Mouse (Mus musculus) erythroblast, adult 5-6 weeks (primary cell): ENCODE measurements around the gene 9130213A22Rik. TPM values are rescaled to one million over a fixed set of nuclear protein-coding genes. Genes with fewer than 3 reads are reported as not detected.
A peak's percentile ranks its signal among the peaks of the same experiment; 100 is the strongest.

Source experiments
- ATAC-seq: replicated peaks from 2 replicates; pipeline ENCODE4 v1.8.0; 2016; ENCODE audit warnings: moderate number of reproducible peaks, mild to moderate bottlenecking, moderate TSS enrichment, inconsistent platforms; ENCODE audit not compliant: poor library complexity, low FRiP score, severe bottlenecking
- total RNA-seq, 2 experiments: library from RNA; stranded (forward) in 1 of 2; stranded (reverse) in 1 of 2; fragments of 150-400 nt in 1 of 2; fragments of 200-764, 138-1000 nt in 1 of 2; gene quantifications; 2 replicates each; pipeline versions ENCODE4 v1.2.3 to v1.2.4; 2015 to 2017; ENCODE audit warnings: low replicate concordance in 2 of 2

The 9130213A22Rik gene
- total RNA-seq, 2 experiments from 2014 or later: not detected

DNA sequence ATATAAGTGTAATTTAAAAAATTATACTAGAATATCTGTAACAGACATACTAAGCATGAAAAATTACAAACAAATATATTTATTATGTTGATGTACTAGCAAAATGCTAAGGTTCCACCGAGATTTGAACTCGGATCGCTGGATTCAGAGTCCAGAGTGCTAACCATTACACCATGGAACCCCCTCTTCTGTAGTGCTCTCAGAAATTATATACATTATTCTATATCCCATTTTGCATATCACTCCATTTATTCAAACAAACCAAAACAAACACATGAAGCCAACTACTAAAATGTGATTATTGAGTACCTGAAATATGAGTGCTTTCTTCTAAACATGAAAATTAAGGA is 2.1 kb upstream of the 9130213A22Rik start:
- ATAC-seq: 0 out of 2 replicates have a peak, but pooled peaks have one; percentile 14

DNA sequence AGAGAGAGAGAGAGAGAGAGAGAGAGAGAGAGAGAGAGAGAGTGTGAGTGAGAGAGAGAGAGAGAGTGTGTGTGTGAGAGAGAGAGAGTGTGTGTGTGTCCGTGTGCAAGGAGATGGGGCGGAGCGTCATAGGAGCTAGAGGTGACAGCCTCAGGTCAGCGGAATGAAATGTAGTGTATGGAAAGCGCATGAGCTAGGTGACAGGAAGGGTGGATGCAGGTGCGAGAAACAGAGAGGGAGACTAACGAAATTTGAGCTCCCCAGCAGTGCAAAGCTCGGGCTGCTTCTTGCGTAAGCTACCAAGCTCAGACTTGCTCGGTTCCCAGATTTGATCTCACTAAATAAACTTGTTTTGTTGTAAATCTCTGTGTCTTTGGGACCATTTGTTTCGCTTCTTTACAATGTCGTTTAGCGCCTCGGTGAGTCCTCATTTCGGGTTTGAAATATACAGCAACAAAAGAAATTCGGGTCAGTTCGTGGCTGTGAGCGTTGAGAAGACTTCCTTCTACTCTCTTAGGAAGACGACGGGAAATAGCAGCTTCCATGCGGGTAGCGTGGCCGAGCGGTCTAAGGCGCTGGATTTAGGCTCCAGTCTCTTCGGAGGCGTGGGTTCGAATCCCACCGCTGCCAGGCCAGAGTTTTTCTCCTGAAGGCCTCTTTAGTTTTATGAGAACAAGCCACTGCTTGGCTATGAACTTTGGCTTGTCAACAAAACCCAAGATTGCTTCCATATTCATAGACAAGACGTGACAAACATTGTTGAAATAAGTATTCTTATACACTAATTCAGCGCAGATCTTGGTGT is 1.5 kb upstream of the 9130213A22Rik start:
- ATAC-seq: peak; percentile 38

DNA sequence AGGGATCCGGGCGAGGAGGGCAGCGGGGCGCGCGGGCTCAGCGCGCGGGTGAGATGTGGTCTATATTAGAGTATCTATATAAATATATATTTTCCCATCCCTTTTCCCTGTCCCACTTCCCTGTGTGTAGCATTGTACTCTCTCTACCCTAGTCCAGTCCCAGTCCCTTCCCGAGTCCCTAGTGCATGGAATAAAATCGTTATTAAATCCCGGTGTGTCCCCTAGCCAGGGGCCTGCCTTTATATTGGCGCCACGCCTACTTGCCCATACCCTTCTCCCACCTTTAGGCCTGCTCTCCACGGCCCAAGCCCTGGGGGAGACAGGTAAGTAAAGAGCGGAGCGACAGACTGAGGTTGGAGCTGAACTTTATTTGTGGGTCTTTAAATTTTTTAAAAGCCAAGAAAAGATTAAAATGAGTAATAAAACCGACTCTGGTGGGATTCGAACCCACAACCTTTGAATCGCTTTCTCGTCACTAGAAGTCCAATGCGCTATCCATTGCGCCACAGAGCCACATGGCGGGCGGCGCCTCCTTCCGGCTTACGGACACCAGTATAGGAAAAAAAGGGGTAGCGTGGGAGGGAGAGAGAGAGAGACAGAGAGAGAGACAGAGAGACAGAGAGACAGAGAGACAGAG is 785 bp upstream of the 9130213A22Rik start:
- peak; percentile 50; the same call in 1 of the 2 replicates for ATAC-seq

DNA sequence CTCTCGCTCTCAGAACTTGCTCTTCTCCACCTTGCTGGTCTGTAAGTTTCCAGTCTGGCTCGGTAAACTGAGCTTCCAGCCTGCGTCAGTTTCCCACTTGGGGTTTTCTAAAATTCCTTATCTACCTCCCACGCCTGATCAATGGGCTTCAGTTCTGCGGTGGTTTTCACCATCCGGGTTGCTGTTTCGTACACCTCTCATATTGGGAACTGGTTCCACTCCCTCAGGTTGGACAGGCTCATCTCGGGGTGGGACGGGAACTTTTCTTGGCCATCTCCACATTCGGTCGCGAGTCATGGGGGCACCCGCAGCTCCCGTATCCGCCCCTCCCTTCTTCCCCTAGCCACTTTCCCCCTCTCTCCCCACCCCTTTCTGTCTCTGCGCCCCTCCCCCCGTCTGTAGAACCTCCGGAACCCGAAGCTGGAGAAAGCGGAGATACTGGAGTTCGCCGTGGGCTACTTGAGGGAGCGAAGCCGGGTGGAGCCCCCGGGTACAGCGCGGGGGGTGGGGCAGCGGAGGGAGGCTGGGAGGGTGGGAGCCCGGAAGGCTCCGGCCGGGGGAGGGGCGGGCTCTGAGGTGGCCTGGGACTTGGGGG is 551 bp downstream of the 9130213A22Rik start:
- no peak for ATAC-seq

DNA sequence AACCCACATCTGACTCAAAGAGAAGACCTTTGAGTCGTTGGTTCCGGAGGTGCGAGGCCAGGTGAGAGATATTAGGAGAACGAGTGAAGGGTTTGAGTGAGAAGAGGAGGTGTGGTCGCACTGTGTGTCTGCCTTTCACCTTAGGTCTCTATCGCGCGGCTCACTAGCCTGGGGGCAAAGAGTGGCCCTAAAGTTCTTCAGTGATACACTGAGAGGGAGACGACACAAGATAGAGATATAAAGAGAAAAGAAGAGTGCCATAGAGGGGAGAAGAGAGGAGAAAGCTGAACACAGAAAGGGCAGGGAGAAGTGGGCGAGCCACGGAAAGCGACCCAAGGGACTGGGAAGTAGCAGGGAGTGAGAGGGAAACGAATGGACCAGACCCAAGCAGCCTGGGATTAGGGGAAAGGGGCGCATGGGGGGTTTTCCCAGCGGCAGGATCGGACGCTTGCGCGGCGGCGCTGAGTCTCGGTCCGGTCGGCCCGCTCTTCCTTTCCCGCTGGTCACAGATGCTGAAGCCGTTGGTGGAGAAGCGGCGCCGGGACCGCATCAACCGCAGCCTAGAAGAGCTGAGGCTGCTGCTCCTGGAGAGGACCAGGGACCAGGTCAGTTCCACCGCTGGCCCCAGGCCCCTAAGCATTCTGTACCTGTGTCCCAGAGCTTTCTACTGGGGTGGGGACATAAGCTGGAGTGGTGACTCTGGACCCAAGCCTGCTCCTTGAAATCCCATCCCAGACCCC is 1.2 kb downstream of the 9130213A22Rik start:
- no peak for ATAC-seq

DNA sequence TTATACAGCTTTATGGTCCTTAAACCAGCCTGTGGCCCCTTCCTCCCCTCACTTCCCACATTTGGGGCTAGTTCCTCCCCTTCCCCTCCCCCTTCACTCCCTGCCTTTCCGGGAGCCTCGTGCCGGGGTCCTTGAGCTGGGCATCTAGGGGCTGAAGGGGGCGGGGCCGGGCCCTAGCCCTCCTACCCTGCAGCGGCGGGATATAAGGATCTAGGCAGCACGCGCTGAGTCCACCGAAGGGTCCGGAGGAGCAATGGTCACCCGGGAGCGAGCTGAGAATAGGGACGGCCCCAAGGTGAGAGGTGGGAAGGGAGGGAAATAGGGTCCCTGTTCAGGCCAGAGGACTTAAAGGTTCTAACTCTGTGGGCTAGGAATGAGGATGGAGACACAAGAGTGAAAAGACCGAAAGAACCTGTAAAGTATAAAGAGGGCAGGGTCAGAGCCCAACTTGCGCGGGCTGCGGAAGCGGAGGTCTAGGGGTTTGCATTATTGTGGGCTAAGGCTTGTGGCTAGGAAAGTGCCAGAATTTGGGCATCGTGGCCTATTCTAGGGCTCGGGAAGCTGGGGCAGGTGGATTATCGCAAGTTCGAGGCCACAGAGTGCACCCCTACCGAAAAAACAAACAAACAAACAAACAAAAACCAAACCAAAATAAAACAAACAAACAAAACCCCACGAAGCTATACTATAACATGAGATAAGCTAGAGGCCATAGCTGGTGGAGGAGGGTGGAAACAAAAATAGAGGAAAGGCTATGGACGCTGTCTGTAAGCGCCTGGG is 2.0 kb downstream of the 9130213A22Rik start, which contains the start of gene Hes7:
Gene Hes7, plus strand, starts transcription at position 184 of the 780 bp plus-strand sequence.
- no peak for ATAC-seq

DNA sequence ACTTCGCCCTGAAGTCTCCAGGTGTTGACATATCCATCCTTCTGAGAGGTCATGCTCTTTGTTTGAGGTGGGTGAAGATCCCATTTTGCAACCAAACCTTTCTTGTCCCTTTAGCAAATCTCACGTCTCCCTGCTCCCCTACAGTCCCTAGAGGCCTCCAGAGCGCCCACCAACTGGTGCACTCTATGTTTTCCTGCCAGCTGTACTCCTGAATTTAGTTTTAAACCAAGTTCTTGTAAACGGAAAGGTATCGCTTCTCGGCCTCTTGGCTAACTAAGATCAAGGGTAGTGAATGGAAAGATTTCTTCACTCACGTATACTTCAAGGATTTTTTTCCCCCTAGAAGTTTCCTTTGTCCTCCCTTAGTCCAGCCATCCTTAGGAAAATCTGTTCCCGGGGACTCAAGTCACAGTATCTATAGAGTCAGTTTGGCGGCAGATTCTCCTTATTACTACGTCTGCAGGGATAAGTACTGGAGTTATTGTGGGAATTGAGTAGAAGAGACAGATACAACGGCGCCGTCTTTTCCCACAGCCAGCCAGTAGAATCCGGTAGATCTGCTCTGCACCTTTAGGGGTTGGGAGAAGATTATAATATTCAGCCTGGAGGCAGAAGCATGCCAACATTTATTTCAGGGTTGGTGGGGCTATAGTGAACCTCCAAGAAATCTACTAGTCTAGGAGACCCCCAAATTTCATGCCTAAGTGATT is 2.8 kb downstream of the 9130213A22Rik start:
- ATAC-seq: no peak

DNA sequence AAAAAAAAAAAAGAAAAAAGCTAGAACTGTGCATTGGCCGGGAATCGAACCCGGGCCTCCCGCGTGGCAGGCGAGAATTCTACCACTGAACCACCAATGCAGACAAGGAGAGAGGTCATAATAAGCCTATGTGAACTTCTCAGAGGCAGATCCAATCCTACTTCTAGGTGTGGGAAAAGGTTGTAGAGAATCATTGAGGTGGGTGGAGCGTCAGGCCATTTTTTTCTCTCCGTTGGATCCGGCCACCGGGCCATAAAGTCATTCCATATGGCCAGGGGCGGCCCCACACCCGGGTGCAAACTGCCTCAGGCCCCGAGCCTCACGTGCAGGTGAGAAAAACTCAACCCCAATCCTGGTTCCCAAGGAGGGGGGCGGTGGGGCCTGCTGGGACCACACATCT is 3.6 kb downstream of the 9130213A22Rik start:
- peak; percentile 36 for ATAC-seq

DNA sequence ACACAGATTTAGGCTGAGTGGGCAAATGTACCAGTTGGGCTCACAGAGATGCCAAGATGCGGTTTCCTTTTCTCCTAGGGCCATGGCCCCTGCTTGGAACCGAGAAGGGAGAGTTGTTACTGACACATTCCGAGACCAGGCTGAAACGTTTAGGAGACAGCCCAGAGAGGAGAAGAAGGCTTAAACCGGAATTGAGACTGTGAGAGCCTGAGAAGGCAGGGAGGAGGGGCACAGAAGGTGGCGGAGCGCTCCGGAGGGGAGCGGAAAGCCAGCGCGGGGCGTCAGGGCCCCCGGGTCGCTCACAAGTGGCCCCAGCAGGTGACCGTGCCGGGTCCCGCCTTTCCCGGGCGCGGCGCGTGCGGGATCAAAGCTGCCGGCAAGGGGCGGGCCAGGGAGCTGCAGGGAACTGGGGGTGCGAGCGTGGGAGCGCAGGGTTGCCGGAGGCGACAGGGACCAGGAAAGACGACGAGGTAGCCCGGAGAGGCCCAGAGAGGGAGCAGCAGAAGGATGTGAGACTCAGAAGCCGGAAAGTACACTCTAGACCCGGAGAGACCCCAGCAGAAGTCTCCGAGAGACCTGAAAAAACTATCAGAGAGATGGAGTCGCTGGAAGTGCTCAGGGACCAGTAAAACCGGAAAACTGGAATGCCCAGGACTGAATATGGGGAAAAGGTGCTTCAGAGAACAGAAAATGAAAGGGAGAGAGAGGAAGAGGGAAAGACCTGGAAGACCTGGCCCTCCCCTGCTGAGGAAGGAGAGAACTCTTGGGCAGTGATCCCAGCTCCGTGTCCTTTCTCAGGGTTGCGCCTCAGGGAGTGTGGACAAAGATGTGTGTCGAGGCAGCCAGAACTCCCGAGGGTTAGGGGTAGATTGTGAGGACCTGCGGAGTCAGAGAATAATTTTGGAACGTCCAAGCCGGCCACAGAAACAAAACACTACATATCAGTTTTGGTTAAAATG is 4.4 kb downstream of the 9130213A22Rik start:
- peak; percentile 41 for ATAC-seq

DNA sequence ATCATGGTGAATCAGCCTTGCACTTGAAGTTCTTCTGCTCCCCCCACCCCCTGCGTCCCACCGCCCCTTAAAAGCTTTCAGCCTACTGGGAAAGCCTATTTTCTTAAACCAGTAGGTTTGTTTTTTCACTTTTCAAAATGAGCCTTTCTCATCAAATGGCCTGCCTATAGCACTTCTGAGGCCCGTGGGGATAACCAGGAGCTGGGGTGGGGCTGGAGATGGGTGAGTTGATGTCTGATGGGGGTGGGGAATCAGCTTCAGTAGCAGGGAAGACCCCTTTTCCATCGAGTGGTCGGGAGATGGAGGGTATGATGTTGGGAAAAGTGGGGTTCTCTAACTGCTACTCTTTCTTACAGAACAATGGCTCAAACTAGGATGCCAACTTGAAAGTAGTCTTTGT is 5.5 kb downstream of the 9130213A22Rik start:
- no peak for ATAC-seq

DNA sequence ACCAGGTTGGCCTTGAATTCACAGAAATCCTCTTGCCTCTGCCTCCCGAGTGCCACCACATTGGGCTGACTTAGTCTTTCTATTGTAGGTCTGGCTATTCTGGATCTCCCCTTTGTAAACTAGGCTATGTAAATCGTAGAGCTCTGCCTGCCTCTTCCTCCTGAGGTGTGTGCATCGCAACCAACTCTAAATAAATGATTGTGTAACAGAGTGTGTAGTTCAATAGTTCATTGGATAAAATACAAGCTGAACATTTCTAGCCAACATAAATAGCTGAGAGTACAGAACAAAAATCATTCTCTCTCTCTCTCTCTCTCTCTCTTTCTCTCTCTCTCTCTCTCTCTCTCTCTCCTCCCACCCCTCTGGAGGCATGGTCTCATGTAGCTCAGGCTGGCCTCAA is 7.8 kb downstream of the 9130213A22Rik start:
- ATAC-seq: no peak

DNA sequence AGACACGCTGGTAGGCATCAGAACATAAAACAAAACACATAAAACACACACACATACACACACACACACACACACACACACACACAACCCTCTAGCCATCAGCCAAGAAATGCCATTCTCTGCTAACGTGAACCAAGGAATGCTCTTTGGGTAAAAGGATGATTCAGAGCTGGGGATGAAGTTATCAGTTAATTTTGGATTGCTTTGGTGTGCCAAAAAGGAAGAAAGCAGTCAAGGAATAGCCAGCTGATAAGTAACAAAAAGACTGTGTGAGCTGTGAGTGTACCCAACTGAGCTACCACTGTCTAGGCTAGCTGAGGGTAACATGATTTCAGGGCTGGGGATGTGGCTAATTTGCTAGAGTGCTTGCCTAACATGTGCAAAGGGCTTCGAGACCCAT is 8.4 kb downstream of the 9130213A22Rik start:
- no peak for ATAC-seq

DNA sequence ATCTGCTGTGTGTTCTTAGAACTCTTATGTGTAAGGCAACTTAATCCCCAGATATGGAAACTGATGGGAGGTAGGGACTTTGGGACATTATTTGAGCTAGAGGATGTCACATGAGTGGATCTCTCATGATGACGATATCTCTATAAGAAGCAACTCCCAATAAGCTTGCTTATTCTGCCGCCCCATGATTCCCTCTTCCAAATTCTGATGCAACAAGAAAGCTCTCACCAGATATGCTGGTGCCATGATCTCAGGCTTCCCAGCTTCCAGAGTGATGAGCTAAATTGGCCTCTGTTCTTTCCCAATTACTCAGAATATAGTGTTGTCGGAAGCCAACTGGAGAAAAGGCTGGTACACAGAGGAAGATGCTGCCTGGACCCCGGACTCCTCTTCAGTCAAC is 10.5 kb downstream of the 9130213A22Rik start:
- no peak for ATAC-seq

DNA sequence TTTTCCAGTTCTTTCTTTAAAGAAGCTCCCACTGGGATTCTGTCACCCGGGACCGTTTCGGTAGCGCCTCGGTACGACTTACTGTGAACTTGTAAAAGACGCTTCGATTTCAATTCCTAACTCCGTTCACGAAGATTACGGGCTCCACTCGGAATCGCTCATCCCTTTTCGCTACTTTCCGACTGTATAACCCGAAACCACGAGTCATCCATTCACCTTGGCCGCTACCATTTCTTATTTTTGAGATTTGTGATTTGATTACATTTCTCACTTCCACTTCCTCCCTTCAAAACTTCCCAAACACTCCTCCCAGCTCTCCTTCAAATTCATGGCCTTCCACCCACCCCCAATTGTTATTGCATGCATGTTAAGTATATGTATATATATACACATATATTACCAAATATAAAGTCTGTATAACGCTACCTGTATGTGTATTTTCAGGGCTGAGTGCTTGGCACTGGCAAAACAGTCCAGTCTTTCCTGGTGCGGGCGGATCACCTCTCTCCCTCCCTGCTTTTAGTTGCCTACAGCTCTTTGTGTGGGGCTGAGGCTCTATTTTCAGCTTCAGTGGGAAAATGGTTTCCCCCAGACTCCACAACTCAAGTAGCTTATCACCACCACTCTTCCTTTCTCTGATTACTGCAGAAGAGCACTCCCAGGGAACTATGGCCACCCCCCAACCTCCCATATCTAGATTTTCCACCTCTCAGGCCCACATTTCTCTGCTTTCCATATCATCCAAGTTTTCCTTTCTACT is 11.2 kb downstream of the 9130213A22Rik start:
- peak; percentile 18; the same call in 1 of the 2 replicates for ATAC-seq

DNA sequence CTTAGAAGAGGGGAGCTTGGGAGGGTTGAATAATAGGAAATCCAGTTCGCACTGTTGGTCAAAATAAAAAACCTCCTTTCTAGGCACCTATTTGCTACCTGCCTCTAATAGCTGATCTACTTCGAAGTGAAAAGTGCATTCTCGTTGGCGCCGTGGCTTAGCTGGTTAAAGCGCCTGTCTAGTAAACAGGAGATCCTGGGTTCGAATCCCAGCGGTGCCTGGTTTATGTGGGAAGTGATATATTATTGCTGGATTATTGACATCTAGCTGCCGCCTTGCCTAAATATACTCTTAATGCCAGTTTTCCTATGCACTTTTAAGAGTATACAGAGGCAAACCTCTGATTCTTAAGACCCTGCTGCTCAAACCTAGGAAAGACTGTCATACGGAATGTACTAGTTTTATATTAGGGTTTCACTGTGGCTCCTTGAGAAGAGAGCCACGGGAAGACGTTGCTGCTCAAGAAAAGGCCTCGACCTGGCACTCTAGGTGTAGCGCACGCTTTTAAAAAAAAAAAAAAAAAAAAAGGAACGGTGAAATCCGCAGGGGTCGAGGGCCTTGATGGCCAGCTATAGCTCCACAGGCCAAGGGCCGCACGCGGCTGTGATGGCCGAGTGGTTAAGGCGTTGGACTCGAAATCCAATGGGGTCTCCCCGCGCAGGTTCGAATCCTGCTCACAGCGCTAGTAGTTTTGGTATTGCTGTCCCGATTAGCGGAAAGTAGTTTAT is 11.9 kb downstream of the 9130213A22Rik start:
- peak; percentile 70 for ATAC-seq
